Mouse (Mus musculus): ENCODE measurements at regions not wholly inside any gene's neighbourhood (a gene's known extent, or its start where the extent isn't known, plus 50 kb on each side); places are given as distances from the start of the nearest gene placed in this dataset.

DNA sequence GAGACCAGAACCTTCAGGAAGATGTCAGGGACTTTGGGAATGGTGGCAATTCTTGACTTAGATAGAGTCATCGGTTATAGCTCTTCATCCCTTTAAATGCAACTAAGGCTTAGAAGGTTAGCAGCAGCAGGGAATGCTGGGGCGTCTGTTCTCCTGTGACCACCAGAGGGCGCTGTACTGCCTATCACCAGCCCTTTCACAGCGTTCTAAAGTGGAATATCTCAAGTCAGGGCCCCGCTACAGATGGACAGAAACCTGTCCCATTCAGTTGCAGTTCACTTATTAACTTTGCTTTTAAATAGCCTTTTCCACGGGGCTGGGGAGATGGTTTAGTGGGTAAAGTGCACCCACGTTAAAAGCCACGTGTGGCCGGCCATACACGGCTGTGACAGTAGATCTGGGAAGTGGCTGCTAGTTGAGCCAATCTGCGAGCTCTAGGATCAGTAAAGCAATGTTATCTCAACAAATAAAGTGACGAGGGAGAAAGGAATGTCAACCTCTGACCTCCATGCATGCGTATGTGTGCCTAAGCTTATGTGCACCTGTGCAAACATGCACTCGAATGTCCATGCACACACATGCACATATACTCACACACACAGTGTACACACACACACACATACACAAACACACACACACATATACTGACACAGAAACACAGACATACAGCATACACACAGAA lies 104.3 kb downstream of the Fam168b start:
- intact Hi-C loops (cut with DNase I): loop anchor here (2.0 kb wide), 1 partner anchor 158 kb away; no protein-coding TSS in a partner anchor

DNA sequence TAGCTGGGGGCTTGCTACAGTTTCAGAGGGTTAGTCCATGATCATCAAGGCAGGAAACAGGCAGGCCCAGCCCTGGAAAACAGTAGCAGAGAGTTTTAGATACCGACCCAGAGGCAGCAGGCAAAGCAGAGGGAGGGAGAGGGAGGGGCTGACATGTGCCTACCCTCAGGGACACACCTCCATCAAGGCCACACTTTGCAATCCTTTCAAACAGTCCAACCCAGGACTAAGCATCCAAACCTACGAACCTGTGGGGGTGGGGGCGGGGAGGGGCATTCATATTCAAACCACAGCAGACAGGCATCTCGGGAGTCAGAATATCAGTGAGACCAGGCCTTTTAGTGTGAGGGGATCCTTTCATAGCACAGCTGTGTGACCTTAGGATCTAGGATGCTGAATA lies 103.2 kb downstream of the Fam168b start:
- intact Hi-C loops (cut with DNase I): loop anchor here (2.0 kb wide), 2 partner anchors 131 to 157 kb away; no protein-coding TSS in a partner anchor

GRCm38 (mm10) chr1:34740891-34741290 lies 102.0 kb downstream of the Fam168b start:
- intact Hi-C loops (cut with DNase I): loop anchor here (2.0 kb wide), 1 partner anchor 130 kb away; no protein-coding TSS in a partner anchor

GRCm38 (mm10) chr1:34742234-34742633 lies 100.6 kb downstream of the Fam168b start:
- intact Hi-C loops (cut with DNase I): no loop called here

GRCm38 (mm10) chr1:34745881-34746280 lies 97.0 kb downstream of the Fam168b start:
- intact Hi-C loops (cut with DNase I): no loop called here

- intact Hi-C loops (cut with DNase I): no loop called here
These were observed 93.5 kb downstream of the Fam168b start for GRCm38 (mm10) chr1:34749161-34750040.

DNA sequence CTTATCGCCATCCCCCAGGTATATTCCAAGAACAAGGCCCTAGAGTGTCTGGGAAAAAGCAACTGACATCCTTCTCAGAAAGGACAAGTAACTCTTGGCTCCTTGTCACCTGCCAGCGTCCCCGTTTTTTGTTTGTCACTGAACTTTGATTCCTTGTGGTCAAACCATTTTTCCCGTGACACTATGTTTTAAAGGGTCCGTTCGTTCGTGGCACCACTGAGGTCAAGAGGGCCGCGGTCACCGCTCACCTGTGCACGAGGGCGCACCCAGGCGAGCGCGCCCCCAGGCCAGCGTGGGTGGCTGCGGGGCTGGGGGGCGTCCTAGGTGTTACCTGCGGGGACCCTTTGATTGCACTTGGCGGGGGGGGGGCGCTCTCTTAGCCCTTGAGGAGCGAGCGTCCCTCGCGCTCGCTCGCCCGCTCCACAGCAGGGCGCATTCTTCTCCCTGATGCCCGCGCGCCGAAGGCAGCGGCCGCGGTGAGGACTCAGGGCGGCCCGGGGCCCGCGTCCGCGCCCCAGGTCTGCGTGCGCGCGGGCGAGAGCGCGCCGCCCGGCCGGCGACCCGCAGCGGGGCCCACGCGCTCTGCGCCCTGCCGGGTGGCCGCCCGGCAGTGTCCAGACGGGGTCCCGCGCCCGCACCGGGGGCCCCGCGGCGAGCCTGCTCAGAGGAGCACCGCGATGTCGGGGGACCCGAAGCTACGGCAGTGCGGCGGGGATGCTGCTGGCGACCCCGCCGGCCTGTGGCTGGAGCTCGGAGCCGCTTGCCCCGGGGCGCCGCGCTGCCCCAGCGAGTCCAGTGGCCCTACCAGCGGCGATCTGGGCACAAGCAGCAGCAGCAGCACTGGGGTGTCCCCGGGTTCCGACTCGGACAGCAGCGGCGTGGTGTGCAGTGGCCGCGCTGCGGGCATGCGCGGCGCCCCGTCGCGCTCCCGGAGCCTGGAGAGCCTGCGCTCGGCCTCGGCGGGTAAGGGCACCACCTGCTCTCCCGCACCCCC lies 92.5 kb downstream of the Fam168b start:
- intact Hi-C loops (cut with DNase I): no loop called here

DNA sequence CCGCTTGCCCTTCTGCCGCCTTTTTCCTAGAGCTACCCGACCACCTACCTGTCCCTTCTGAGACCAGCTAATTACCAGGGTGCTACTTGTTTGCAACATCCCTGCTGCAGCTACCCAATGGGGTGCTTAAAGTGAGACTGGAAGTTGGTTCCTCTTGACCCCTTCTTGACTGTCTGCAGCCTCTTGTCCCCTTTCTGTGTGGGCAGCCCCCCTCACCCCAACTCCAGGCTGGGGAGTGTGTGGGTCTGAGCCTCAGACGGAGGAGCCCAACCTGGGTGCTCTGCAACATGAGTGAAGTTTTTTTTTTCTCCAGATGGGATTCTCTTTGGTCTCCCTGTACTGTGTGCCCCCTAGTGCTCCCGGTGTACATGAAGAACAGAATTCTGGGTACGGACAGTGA lies 91.7 kb downstream of the Fam168b start:
- intact Hi-C loops (cut with DNase I): no loop called here

GRCm38 (mm10) chr1:34753581-34753980 lies 89.3 kb downstream of the Fam168b start:
- intact Hi-C loops (cut with DNase I): no loop called here

DNA sequence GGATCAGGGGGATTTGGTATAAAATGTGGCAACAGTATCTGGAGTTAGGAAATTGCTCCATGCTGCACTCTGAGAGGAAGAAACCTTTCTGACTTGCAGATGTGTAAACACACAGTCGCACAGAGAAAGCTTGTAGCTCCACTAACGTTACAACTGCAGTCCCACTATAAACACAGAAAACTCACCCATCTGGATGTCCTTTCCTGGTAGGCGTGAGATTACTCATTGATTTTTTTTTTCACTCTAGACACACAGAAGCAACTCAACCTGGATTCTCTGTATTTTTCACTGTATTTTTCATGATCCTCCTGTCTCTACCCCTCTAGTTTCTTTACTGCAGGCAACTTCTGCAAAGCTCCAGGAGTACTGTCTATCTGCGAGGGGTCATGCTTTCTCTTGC lies 82.3 kb downstream of the Fam168b start:
- intact Hi-C loops (cut with DNase I): no loop called here

GRCm38 (mm10) chr1:34761436-34761835 lies 81.4 kb downstream of the Fam168b start:
- intact Hi-C loops (cut with DNase I): no loop called here

- intact Hi-C loops (cut with DNase I): no loop called here
These were observed 81.0 kb downstream of the Fam168b start for GRCm38 (mm10) chr1:34761870-34762269.
